Mouse (Mus musculus): ENCODE results near the gene Sprr2a2.
"Not testable (repeated sequence)": the region's sequence is repeated elsewhere in the genome, so short reads cannot be mapped to it uniquely, and the experiment has no call there.

The Sprr2a2 gene

GRCm38 (mm10) chr3:92273504-92273903 is 57.8 kb downstream of the Sprr2a2 start:
- not testable (repeated sequence) for DNase-seq (ENCODE audit: low spot score in 2 of 2)

- DNase-seq (ENCODE audit: low spot score in 2 of 2), result not testable (repeated sequence)
Measured at GRCm38 (mm10) chr3:92274018-92274417, 58.3 kb downstream of the Sprr2a2 start.

GRCm38 (mm10) chr3:92279663-92280062 is 63.9 kb downstream of the Sprr2a2 start:
- not testable (repeated sequence) for DNase-seq (ENCODE audit: low spot score in 2 of 2)

DNA sequence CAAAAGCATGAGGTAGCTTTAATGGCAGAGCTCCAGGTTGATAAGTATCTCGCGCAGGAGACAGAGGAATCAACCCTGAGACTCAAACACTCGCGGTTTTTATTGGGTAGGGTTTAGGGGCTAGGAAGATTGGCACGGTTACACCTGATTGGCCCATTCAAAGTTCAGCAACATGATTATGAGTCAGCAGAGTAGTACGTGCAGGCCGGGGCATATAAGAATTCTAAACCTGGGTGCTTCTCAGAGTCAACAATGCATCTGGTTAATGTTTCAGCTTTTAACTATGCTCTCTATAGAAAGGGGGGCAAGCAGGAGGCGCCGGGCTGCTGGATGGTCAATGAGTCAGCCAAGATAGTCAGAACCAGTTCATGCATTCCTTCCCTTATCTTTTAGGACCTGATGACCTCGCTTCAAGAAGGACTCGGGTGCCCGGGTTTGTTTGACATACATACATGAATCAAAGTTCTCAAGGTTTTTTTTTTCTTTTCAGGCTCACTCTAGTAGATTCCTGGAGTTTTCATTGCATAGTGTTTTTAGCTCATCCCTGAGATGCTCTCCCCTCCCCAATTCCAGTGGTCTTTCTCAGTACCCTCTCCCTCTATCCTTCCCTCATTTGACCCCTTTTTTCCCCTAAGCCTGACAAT is 65.4 kb downstream of the Sprr2a2 start:
- not testable (repeated sequence) for DNase-seq (ENCODE audit: low spot score in 2 of 2)

DNA sequence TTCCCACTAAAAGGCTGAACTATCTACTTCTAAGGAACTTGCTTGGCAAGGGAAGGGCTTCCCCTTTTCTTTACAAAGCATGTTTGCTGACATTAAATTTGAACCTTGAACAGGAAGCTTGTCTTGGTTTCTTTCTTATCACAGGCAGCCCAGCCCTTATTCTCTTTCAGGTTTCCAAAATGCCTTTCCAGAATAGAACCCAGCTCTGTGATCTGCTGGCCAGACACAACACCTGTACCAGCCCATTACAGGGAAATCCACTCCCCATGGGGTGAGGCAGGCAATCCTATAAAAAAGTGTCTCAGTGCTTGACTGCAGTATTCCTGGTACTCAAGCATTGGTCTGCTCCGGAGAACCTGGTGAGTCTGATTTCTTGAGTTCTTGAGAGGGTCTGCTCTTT is 69.4 kb downstream of the Sprr2a2 start, which contains the start of gene Sprr2a3:
Gene Sprr2a3 (plus strand): TSS at position 317 of the 400 bp plus-strand sequence.
- not testable (repeated sequence) for DNase-seq (ENCODE audit: low spot score in 2 of 2)

DNA sequence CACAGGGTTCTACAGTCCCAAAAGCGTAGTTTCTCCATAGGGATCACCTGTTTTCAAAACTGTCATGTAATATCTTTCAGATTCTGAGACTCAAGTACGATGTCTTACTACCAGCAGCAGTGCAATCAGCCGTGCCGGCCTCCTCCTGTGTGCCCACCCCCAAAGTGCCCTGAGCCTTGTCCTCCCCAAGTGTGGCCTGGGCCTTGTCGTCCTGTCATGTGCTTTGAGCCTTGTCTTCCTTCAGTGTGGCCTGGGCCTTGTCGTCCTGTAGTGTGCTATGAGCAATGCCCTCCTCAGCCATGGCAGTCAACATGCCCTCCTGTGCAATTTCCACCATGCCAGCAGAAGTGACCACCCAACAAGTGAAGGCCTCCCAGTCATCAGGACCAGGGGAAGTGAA is 72.8 kb downstream of the Sprr2a2 start:
- not testable (repeated sequence) for DNase-seq (ENCODE audit: low spot score in 2 of 2)
